26 mouse cellular contexts compared by ENCODE assay signal in genomic region chr10:118004362-118004958, GRCm38 (mm10).
DNase-seq lines count a peak whose midpoint lies in the region; ATAC-seq and TF ChIP-seq lines count a peak whose summit lies in the region.
"Had no signal": no experiment of that assay in that cellular context is flagged by ENCODE, and none has a peak within 500 bp of the region (broad histone marks: within the 10 kb centered on the region; RNA-seq: fewer than 3 reads in every experiment).

No protein-coding gene starts in this region.

- ATAC-seq in heart, embryonic 16.5 days (replicated peaks; ENCODE audit: extremely low read depth, insufficient read depth, low FRiP score) = no peak
- 0 out of 2 replicates have a peak, but pooled peaks have one; percentile 50 for ATAC-seq in midbrain, embryonic 13.5 days
- ATAC-seq in kidney, embryonic 14.5 days (ENCODE audit: low FRiP score, low TSS enrichment) = no peak
- ATAC-seq: hindbrain, embryonic 16.5 days; intestine, embryonic 16.5 days; midbrain, embryonic 15.5 days had no signal

- H3K9me3 ChIP-seq in heart, embryonic 16.5 days (replicated peaks; ENCODE audit: control insufficient read depth, low read length) = peaks cover 6% of the 10 kb centered on the region
- no peaks in the 10 kb centered on the region for H3K9me3 ChIP-seq in midbrain, embryonic 13.5 days
- peaks cover 8% of the 10 kb centered on the region; the same call in 1 of the 2 replicates for H3K9me3 ChIP-seq in midbrain, embryonic 10.5 days (replicated peaks)
- peaks cover 3% of the 10 kb centered on the region; the same call in 1 of the 2 replicates for H3K9me3 ChIP-seq in kidney, embryonic 14.5 days (ENCODE audit: control insufficient read depth, low read length)
- H3K9me3 ChIP-seq: liver, embryonic 15.5 days; lung, embryonic 15.5 days; midbrain, embryonic 15.5 days had no signal

- TF ChIP-seq POLR2A in heart, adult 2 months (IDR thresholded peaks at IDR 0.05; ENCODE audit: insufficient read depth, low read depth, low read length) = no peak
- no peak for TF ChIP-seq POLR2A in olfactory bulb, adult 2 months (IDR thresholded peaks at IDR 0.05; ENCODE audit: insufficient read depth, low read depth, low read length)

- no peak for TF ChIP-seq CTCF in heart, adult 2 months (IDR thresholded peaks at IDR 0.05)
- TF ChIP-seq CTCF in olfactory bulb, adult 2 months (IDR thresholded peaks at IDR 0.05; ENCODE audit: insufficient read depth, low read depth, low read length) = no peak

- H3K79me2 ChIP-seq in heart, adult 2 months (replicated peaks; ENCODE audit: control insufficient read depth, insufficient read depth, low read length) = no peaks in the 10 kb centered on the region

- H3K4me2 ChIP-seq in heart, embryonic 16.5 days (ENCODE audit: low read depth, low read length) = no peak overlapping the region
- no peak overlapping the region for H3K4me2 ChIP-seq in midbrain, embryonic 13.5 days (replicated peaks)
- no peak overlapping the region for H3K4me2 ChIP-seq in kidney, embryonic 14.5 days (replicated peaks; ENCODE audit: low read depth, low read length)
- H3K4me2 ChIP-seq: forebrain, embryonic 15.5 days; kidney, embryonic 15.5 days; liver, embryonic 15.5 days; lung, embryonic 15.5 days; midbrain, embryonic 15.5 days had no signal

- H3K27me3 ChIP-seq in heart, adult 2 months (ENCODE audit: control insufficient read depth, insufficient read depth, low read length) = no peaks in the 10 kb centered on the region
- H3K27me3 ChIP-seq in heart, embryonic 16.5 days (ENCODE audit: control insufficient read depth, insufficient read depth, low read length) = no peaks in the 10 kb centered on the region
- H3K27me3 ChIP-seq in midbrain, embryonic 13.5 days = no peaks in the 10 kb centered on the region
- no peaks in the 10 kb centered on the region; the same call in 1 of the 2 replicates for H3K27me3 ChIP-seq in midbrain, embryonic 10.5 days (ENCODE audit: low read depth, poor library complexity, severe bottlenecking)
- no peaks in the 10 kb centered on the region for H3K27me3 ChIP-seq in kidney, embryonic 14.5 days (ENCODE audit: control insufficient read depth, insufficient read depth, low read length)
- H3K27me3 ChIP-seq: forebrain, embryonic 15.5 days; kidney, embryonic 15.5 days; liver, embryonic 15.5 days; lung, embryonic 15.5 days; megakaryocyte, embryonic 14.5 days; midbrain, embryonic 15.5 days had no signal

- TF ChIP-seq EP300 in heart, adult 2 months (IDR thresholded peaks at IDR 0.05; ENCODE audit: insufficient read depth, low read depth, low read length) = no peak

- no peak for DNase-seq in heart, adult 2 months
- DNase-seq in heart, postnatal 36 days = no peak
- no peak for DNase-seq in heart, adult 18-20 months
- no peak for DNase-seq in midbrain, embryonic 10.5 days (ENCODE audit: low spot score)
- DNase-seq: adrenal gland, adult 2 months; cerebellum, adult 11-12 months; gastrocnemius, postnatal 14 days; kidney, postnatal 4 days; liver; lung, postnatal 36 days had no signal

- WGBS in heart, adult 2 months = 76% methylated on average over 8 of the region's 8 CpGs
- WGBS in heart, embryonic 16.5 days = 56% methylated on average over 8 of the region's 8 CpGs
- WGBS in midbrain, embryonic 13.5 days = 72% methylated on average over 8 of the region's 8 CpGs
- 76% methylated on average over 8 of the region's 8 CpGs for WGBS in midbrain, embryonic 10.5 days
- WGBS in olfactory bulb, adult 2 months = 55% methylated on average over 8 of the region's 8 CpGs
- 45% methylated on average over 8 of the region's 8 CpGs for WGBS in kidney, embryonic 14.5 days

- H3K9ac ChIP-seq in heart, adult 2 months (ENCODE audit: low read depth, low read length) = no peak overlapping the region
- H3K9ac ChIP-seq in heart, embryonic 16.5 days (ENCODE audit: low read length) = no peak overlapping the region
- H3K9ac ChIP-seq in midbrain, embryonic 13.5 days (replicated peaks) = no peak overlapping the region
- H3K9ac ChIP-seq in kidney, embryonic 14.5 days (ENCODE audit: low read depth, low read length) = no peak overlapping the region
- H3K9ac ChIP-seq: forebrain, embryonic 15.5 days; kidney, embryonic 15.5 days; liver, embryonic 15.5 days; lung, embryonic 15.5 days; midbrain, embryonic 15.5 days had no signal

- H3K36me3 ChIP-seq in heart, adult 2 months (ENCODE audit: control insufficient read depth, insufficient read depth, low read length) = no peaks in the 10 kb centered on the region
- no peaks in the 10 kb centered on the region; the same call in 1 of the 2 replicates for H3K36me3 ChIP-seq in heart, embryonic 16.5 days (ENCODE audit: control insufficient read depth, insufficient read depth)
- no peaks in the 10 kb centered on the region for H3K36me3 ChIP-seq in midbrain, embryonic 13.5 days
- no peaks in the 10 kb centered on the region for H3K36me3 ChIP-seq in midbrain, embryonic 10.5 days
- H3K36me3 ChIP-seq in kidney, embryonic 14.5 days (ENCODE audit: control insufficient read depth, insufficient read depth, low read length) = no peaks in the 10 kb centered on the region
- H3K36me3 ChIP-seq: forebrain, embryonic 15.5 days; G1E; kidney, embryonic 15.5 days; liver, embryonic 15.5 days; lung, embryonic 15.5 days; midbrain, embryonic 15.5 days had no signal

- H3K4me3 ChIP-seq in heart, adult 2 months = no peak overlapping the region
- H3K4me3 ChIP-seq in heart, embryonic 16.5 days (ENCODE audit: low read length) = no peak overlapping the region
- H3K4me3 ChIP-seq in midbrain, embryonic 13.5 days (replicated peaks) = no peak overlapping the region
- no peak overlapping the region for H3K4me3 ChIP-seq in midbrain, embryonic 10.5 days
- H3K4me3 ChIP-seq in olfactory bulb, adult 2 months (ENCODE audit: insufficient read depth, low read depth, low read length) = no peak overlapping the region
- no peak overlapping the region for H3K4me3 ChIP-seq in kidney, embryonic 14.5 days (ENCODE audit: low read length)
- H3K4me3 ChIP-seq: erythroblast, embryonic 14.5 days; forebrain, embryonic 15.5 days; kidney, embryonic 15.5 days; left cerebral cortex, adult 2 months; liver, embryonic 15.5 days; lung, embryonic 15.5 days; megakaryocyte, embryonic 14.5 days; midbrain, embryonic 15.5 days had no signal

- H3K4me1 ChIP-seq in heart, adult 2 months (ENCODE audit: control insufficient read depth, insufficient read depth, low read length) = no peaks in the 10 kb centered on the region; the same call in 1 of the 2 replicates
- H3K4me1 ChIP-seq in heart, embryonic 16.5 days (ENCODE audit: control insufficient read depth, insufficient read depth, low read length) = peaks cover 21% of the 10 kb centered on the region
- H3K4me1 ChIP-seq in midbrain, embryonic 13.5 days (replicated peaks) = no peaks in the 10 kb centered on the region
- H3K4me1 ChIP-seq in midbrain, embryonic 10.5 days = no peaks in the 10 kb centered on the region
- H3K4me1 ChIP-seq in olfactory bulb, adult 2 months (ENCODE audit: control insufficient read depth, insufficient read depth, low read length) = peaks cover 20% of the 10 kb centered on the region
- 0 out of 2 replicates have a peak, but pooled peaks cover 3% of the 10 kb centered on the region for H3K4me1 ChIP-seq in kidney, embryonic 14.5 days (ENCODE audit: control insufficient read depth, insufficient read depth, low read length)
- H3K4me1 ChIP-seq: liver, embryonic 15.5 days had no signal

- intact Hi-C loops in heart, adult 2 months (cut with DNase I) = no loop called here
- intact Hi-C loops in heart, postnatal 36 days (cut with DNase I) = no loop called here

- peak overlapping the region; percentile 77 for H3K27ac ChIP-seq in heart, adult 2 months
- H3K27ac ChIP-seq in heart, embryonic 16.5 days (ENCODE audit: low read length) = peak overlapping the region; percentile 90
- no peak overlapping the region for H3K27ac ChIP-seq in midbrain, embryonic 13.5 days
- H3K27ac ChIP-seq in midbrain, embryonic 10.5 days (replicated peaks) = no peak overlapping the region
- peak overlapping the region; percentile 87 for H3K27ac ChIP-seq in olfactory bulb, adult 2 months (ENCODE audit: insufficient read depth, low read depth, low read length)
- H3K27ac ChIP-seq in kidney, embryonic 14.5 days (ENCODE audit: low read depth, low read length) = no peak overlapping the region
- H3K27ac ChIP-seq: forebrain, embryonic 15.5 days; kidney, embryonic 15.5 days; left cerebral cortex, adult 2 months; liver, embryonic 15.5 days; lung, embryonic 15.5 days; midbrain, embryonic 15.5 days; stomach, postnatal 0 days had no signal

Comparison
In these comparisons a context has a peak if more than half of its experiments do, and no peak if none do; other contexts are left out.
1. H3K27ac ChIP-seq: peak in heart, adult 2 months (single experiment), heart, embryonic 16.5 days (single experiment) and olfactory bulb, adult 2 months (single experiment); none in midbrain, embryonic 13.5 days (single experiment), midbrain, embryonic 10.5 days (single experiment) and kidney, embryonic 14.5 days (single experiment).